Mouse (Mus musculus): ENCODE measurements around the gene Hist2h2be. TPM values are rescaled to one million over a fixed set of nuclear protein-coding genes. Genes with fewer than 3 reads are reported as not detected.

Gene Hist2h2be
- polyA plus RNA-seq, 1 experiment from 2014 or later: 5.9 TPM

- Histone ChIP-seq H3K4me1 (ENCODE audit: insufficient read depth) (peaks cover 8% of the 10 kb centered on the region), H3K4me3 (ENCODE audit: low read depth, low read length) (peak overlapping the region; percentile 52), H3K4me2 (peak overlapping the region; percentile 70), H3K9me3 (ENCODE audit: low read depth, low read length) (no peaks in the 10 kb centered on the region), H3K27ac (ENCODE audit: low read depth) (peak overlapping the region; percentile 86; the same call in 1 of the 2 replicates), H3K27me3 (ENCODE audit: insufficient read depth, low read length) (no peaks in the 10 kb centered on the region), H3K36me3 (ENCODE audit: insufficient read depth) (no peaks in the 10 kb centered on the region), H3K9ac (peak overlapping the region; percentile 62)
- peak; percentile 36 for DNase-seq
- TF ChIP-seq CTCF (IDR thresholded peaks at IDR 0.05; ENCODE audit: low read depth): no peak
- WGBS: 30% methylated on average over 6 of the region's 6 CpGs
- ATAC-seq (ENCODE audit: insufficient read depth): no peak
These were observed 27.5 kb downstream of the Hist2h2be start for GRCm38 (mm10) chr3:96248141-96249033.

GRCm38 (mm10) chr3:96249034-96249345, 28.1 kb downstream of the Hist2h2be start:
- peaks cover 3% of the 10 kb centered on the region; the same call in 1 of the 2 replicates for H3K27me3 ChIP-seq (ENCODE audit: insufficient read depth, low read length)
- H3K9me3 ChIP-seq (ENCODE audit: low read depth, low read length): no peaks in the 10 kb centered on the region
- H3K36me3 ChIP-seq (ENCODE audit: insufficient read depth): no peaks in the 10 kb centered on the region
- H3K4me1 ChIP-seq (ENCODE audit: insufficient read depth): peaks cover 5% of the 10 kb centered on the region
- H3K9ac ChIP-seq: 0 out of 2 replicates have a peak overlapping the region, but pooled peaks have one; percentile 62
- DNase-seq: no peak
- H3K4me3 ChIP-seq (ENCODE audit: low read depth, low read length): peak overlapping the region; percentile 52
- ATAC-seq (ENCODE audit: insufficient read depth): no peak
- WGBS: 36% methylated on average over 4 of the region's 4 CpGs
- H3K4me2 ChIP-seq: peak overlapping the region; percentile 70
- no peak overlapping the region for H3K27ac ChIP-seq (ENCODE audit: low read depth)
- no peak for TF ChIP-seq CTCF (IDR thresholded peaks at IDR 0.05; ENCODE audit: low read depth)

GRCm38 (mm10) chr3:96250890-96251289, 30.0 kb downstream of the Hist2h2be start:
- DNase-seq: no peak
- 63% methylated on average over 3 of the region's 3 CpGs for WGBS
- TF ChIP-seq CTCF (IDR thresholded peaks at IDR 0.05; ENCODE audit: low read depth): no peak

GRCm38 (mm10) chr3:96251787-96252186, 30.9 kb downstream of the Hist2h2be start:
- H3K27ac ChIP-seq (ENCODE audit: low read depth): no peak overlapping the region
- no peak for TF ChIP-seq CTCF (IDR thresholded peaks at IDR 0.05; ENCODE audit: low read depth)
- H3K27me3 ChIP-seq (ENCODE audit: insufficient read depth, low read length): peaks cover 3% of the 10 kb centered on the region; the same call in 1 of the 2 replicates
- DNase-seq (no peak), ATAC-seq (ENCODE audit: insufficient read depth) (no peak)
- H3K36me3 ChIP-seq (ENCODE audit: insufficient read depth): no peaks in the 10 kb centered on the region
- H3K4me3 ChIP-seq (ENCODE audit: low read depth, low read length): no peak overlapping the region
- no peak overlapping the region for H3K4me2 ChIP-seq
- WGBS: 84% methylated on average over 3 of the region's 3 CpGs
- H3K9me3 ChIP-seq (ENCODE audit: low read depth, low read length): no peaks in the 10 kb centered on the region
- H3K9ac ChIP-seq: no peak overlapping the region
- no peaks in the 10 kb centered on the region for H3K4me1 ChIP-seq (ENCODE audit: insufficient read depth)

More at GRCm38 (mm10) chr3:96250890-96251289, 30.0 kb downstream of the Hist2h2be start:
- Histone ChIP-seq H3K4me3 (ENCODE audit: low read depth, low read length) (no peak overlapping the region), H3K27ac (ENCODE audit: low read depth) (no peak overlapping the region), H3K9me3 (ENCODE audit: low read depth, low read length) (no peaks in the 10 kb centered on the region), H3K4me1 (ENCODE audit: insufficient read depth) (no peaks in the 10 kb centered on the region), H3K36me3 (ENCODE audit: insufficient read depth) (no peaks in the 10 kb centered on the region), H3K27me3 (ENCODE audit: insufficient read depth, low read length) (peaks cover 3% of the 10 kb centered on the region; the same call in 1 of the 2 replicates), H3K4me2 (no peak overlapping the region), H3K9ac (no peak overlapping the region)
- no peak for ATAC-seq (ENCODE audit: insufficient read depth)

GRCm38 (mm10) chr3:96254683-96255355, 33.9 kb downstream of the Hist2h2be start:
- DNase-seq (peak; percentile 55), ATAC-seq (ENCODE audit: insufficient read depth) (peak; percentile 67)
- TF ChIP-seq CTCF (IDR thresholded peaks at IDR 0.05; ENCODE audit: low read depth): no peak
- H3K4me1 ChIP-seq (ENCODE audit: insufficient read depth): no peaks in the 10 kb centered on the region
- H3K9me3 ChIP-seq (ENCODE audit: low read depth, low read length): no peaks in the 10 kb centered on the region
- H3K27ac ChIP-seq (ENCODE audit: low read depth): no peak overlapping the region
- H3K4me2 ChIP-seq: peak overlapping the region; percentile 20; the same call in 1 of the 2 replicates
- H3K4me3 ChIP-seq (ENCODE audit: low read depth, low read length): no peak overlapping the region
- no peak overlapping the region for H3K9ac ChIP-seq
- H3K27me3 ChIP-seq (ENCODE audit: insufficient read depth, low read length): peaks cover 3% of the 10 kb centered on the region; the same call in 1 of the 2 replicates
- no peaks in the 10 kb centered on the region for H3K36me3 ChIP-seq (ENCODE audit: insufficient read depth)
- WGBS: 35% methylated on average over 10 of the region's 10 CpGs

GRCm38 (mm10) chr3:96255926-96256593, 35.1 kb downstream of the Hist2h2be start:
- peaks cover 3% of the 10 kb centered on the region; the same call in 1 of the 2 replicates for H3K27me3 ChIP-seq (ENCODE audit: insufficient read depth, low read length)
- ATAC-seq (ENCODE audit: insufficient read depth) (no peak), DNase-seq (no peak)
- TF ChIP-seq CTCF (IDR thresholded peaks at IDR 0.05; ENCODE audit: low read depth): no peak
- H3K4me3 ChIP-seq (ENCODE audit: low read depth, low read length): no peak overlapping the region
- H3K9ac ChIP-seq: no peak overlapping the region
- WGBS: 56% methylated on average over 5 of the region's 5 CpGs
- 0 out of 2 replicates have a peak overlapping the region, but pooled peaks have one; percentile 6 for H3K4me2 ChIP-seq
- peak overlapping the region; percentile 33; the same call in 1 of the 2 replicates for H3K27ac ChIP-seq (ENCODE audit: low read depth)
- no peaks in the 10 kb centered on the region for H3K36me3 ChIP-seq (ENCODE audit: insufficient read depth)
- H3K4me1 ChIP-seq (ENCODE audit: insufficient read depth): no peaks in the 10 kb centered on the region
- H3K9me3 ChIP-seq (ENCODE audit: low read depth, low read length): no peaks in the 10 kb centered on the region

Measured in lung, embryonic 14.5 days (tissue).